Mouse (Mus musculus) neural tube, embryonic 11.5 days (tissue): ENCODE data around the gene Zfp787. TPM values are rescaled to one million over a fixed set of nuclear protein-coding genes. Genes with fewer than 3 reads are reported as not detected.
A peak's percentile ranks its signal among the peaks of the same experiment; 100 is the strongest.

Experiments used
- ATAC-seq: fragments of 200-750 bp; cut with Nextera tagmentation; 2 replicates; pipeline ENCODE4 v1.8.0; 2017; ENCODE audit warnings: moderate number of reproducible peaks, mild to moderate bottlenecking, moderate TSS enrichment, moderate library complexity; ENCODE audit not compliant: insufficient read depth, low FRiP score, low TSS enrichment
- DNase-seq: peaks from one replicate; pipeline ENCODE4 v3.0.0-alpha.2; 2015; ENCODE audit warnings: low spot score
- H3K27ac ChIP-seq: fragments of 300-500 bp; sonication (generic); 2 replicates; pipeline ENCODE4 v1.5.1; 2014; ENCODE audit warnings: low read depth, mild to moderate bottlenecking, low read length
- H3K27me3 ChIP-seq: fragments of 300-500 bp; sonication (generic); 2 replicates; pipeline ENCODE4 v1.6.1; 2014; ENCODE audit warnings: mild to moderate bottlenecking, low read length, mixed read lengths; ENCODE audit not compliant: control insufficient read depth, insufficient read depth
- H3K36me3 ChIP-seq: fragments of 300-500 bp; sonication (generic); 2 replicates; pipeline ENCODE4 v1.6.1; 2014; ENCODE audit warnings: mild to moderate bottlenecking, low read length, moderate library complexity, mixed read lengths; ENCODE audit not compliant: control insufficient read depth, insufficient read depth
- H3K4me1 ChIP-seq: fragments of 300-500 bp; sonication (generic); 2 replicates; pipeline ENCODE4 v1.6.1; 2014; ENCODE audit warnings: low read length, mixed read lengths; ENCODE audit not compliant: control insufficient read depth, insufficient read depth
- H3K4me2 ChIP-seq: fragments of 300-500 bp; sonication (generic); 2 replicates; pipeline ENCODE4 v1.6.1; 2014; ENCODE audit warnings: low read depth, mild to moderate bottlenecking, moderate library complexity
- H3K4me3 ChIP-seq: fragments of 300-500 bp; sonication (generic); 2 replicates; pipeline ENCODE4 v1.5.1; 2014; ENCODE audit warnings: low read depth, low read length
- H3K9ac ChIP-seq: fragments of 300-500 bp; sonication (generic); 2 replicates; pipeline ENCODE4 v1.6.1; 2014; ENCODE audit warnings: mild to moderate bottlenecking, low read length
- H3K9me3 ChIP-seq: fragments of 300-500 bp; sonication (generic); 2 replicates; pipeline ENCODE4 v1.6.1; 2016; ENCODE audit warnings: low read length; ENCODE audit not compliant: control insufficient read depth
- WGBS: fragments of 180-500 bp; shearing (Covaris S2); extraction: QIAGEN DNeasy Blood & Tissue Kit; methylation state at CpG from one replicate; pipeline ENCODE4 v1.1.7; 2014; 5-methylcytosine and 5-hydroxymethylcytosine counted together
- polyA plus RNA-seq: library from polyadenylated mRNA; unstranded; fragments of >200 nt; fragmentation: Nextera tagmentation; extraction: Ambion mirVana; gene quantifications from 2 replicates; pipeline ENCODE4 v1.2.1, GENCODE M21; 2014

The Zfp787 gene
- 12.5 and 12.9 TPM in 2 replicates for polyA plus RNA-seq

- WGBS = 0% methylated on average over 51 of the region's 54 CpGs
- DNase-seq = peak; percentile 98
- peak within 1 kb of the TSS; percentile 89 for H3K4me2 ChIP-seq
- H3K9me3 ChIP-seq = no peaks in the 10 kb centered on the region
- peak within 1 kb of the TSS; percentile 80 for H3K4me3 ChIP-seq
- no peaks in the 10 kb centered on the region for H3K36me3 ChIP-seq
- no peaks in the 10 kb centered on the region for H3K27me3 ChIP-seq
- H3K4me1 ChIP-seq = peaks cover 8% of the 10 kb centered on the region; the same call in 1 of the 2 replicates
- H3K9ac ChIP-seq = peak within 1 kb of the TSS; percentile 83
- peak within 1 kb of the TSS; percentile 87 for H3K27ac ChIP-seq
- ATAC-seq = peak; percentile 96
Measured at GRCm38 (mm10) chr7:6155901-6156411, at the start of gene Zfp787. Gene Zfp787, minus strand, starts transcription at chr7:6155997.

- no peak for ATAC-seq
- DNase-seq = no peak
- Histone ChIP-seq H3K9me3 (no peaks in the 10 kb centered on the region), H3K9ac (no peak overlapping the region), H3K4me2 (no peak overlapping the region), H3K4me3 (no peak overlapping the region), H3K36me3 (no peaks in the 10 kb centered on the region), H3K27ac (no peak overlapping the region), H3K4me1 (no peaks in the 10 kb centered on the region), H3K27me3 (no peaks in the 10 kb centered on the region)
- 81% methylated on average over 3 of the region's 3 CpGs for WGBS
Measured at GRCm38 (mm10) chr7:6204200-6204599, 48.4 kb upstream of the Zfp787 start.

- 75% methylated on average over 3 of the region's 3 CpGs for WGBS
- Histone ChIP-seq H3K36me3 (no peaks in the 10 kb centered on the region), H3K27me3 (no peaks in the 10 kb centered on the region)
Measured at GRCm38 (mm10) chr7:6196790-6197189, 41.0 kb upstream of the Zfp787 start, which contains the start of gene Galp. Gene Galp, plus strand, starts transcription at chr7:6197090.

GRCm38 (mm10) chr7:6195777-6196176, 40.0 kb upstream of the Zfp787 start:
- Histone ChIP-seq H3K4me1 (no peaks in the 10 kb centered on the region), H3K27me3 (no peaks in the 10 kb centered on the region), H3K4me3 (no peak overlapping the region), H3K36me3 (no peaks in the 10 kb centered on the region), H3K27ac (no peak overlapping the region), H3K9ac (no peak overlapping the region), H3K4me2 (no peak overlapping the region), H3K9me3 (no peaks in the 10 kb centered on the region)
- WGBS = 38% methylated on average over 2 of the region's 2 CpGs
- ATAC-seq (no peak), DNase-seq (no peak)

More at GRCm38 (mm10) chr7:6196790-6197189, 41.0 kb upstream of the Zfp787 start, which contains the start of gene Galp:
- ATAC-seq = no peak
- H3K9me3 ChIP-seq = no peaks in the 10 kb centered on the region
- no peak within 1 kb of the TSS for H3K4me2 ChIP-seq
- DNase-seq = no peak
- H3K4me1 ChIP-seq = no peaks in the 10 kb centered on the region
- H3K9ac ChIP-seq = no peak within 1 kb of the TSS
- no peak within 1 kb of the TSS for H3K4me3 ChIP-seq
- no peak within 1 kb of the TSS for H3K27ac ChIP-seq

- ATAC-seq = peak; percentile 79
- no peak overlapping the region for H3K9ac ChIP-seq
- no peaks in the 10 kb centered on the region for H3K27me3 ChIP-seq
- H3K27ac ChIP-seq = no peak overlapping the region
- no peaks in the 10 kb centered on the region for H3K9me3 ChIP-seq
- 29% methylated on average over 5 of the region's 5 CpGs for WGBS
- no peak overlapping the region for H3K4me3 ChIP-seq
- no peak overlapping the region for H3K4me2 ChIP-seq
- no peaks in the 10 kb centered on the region for H3K4me1 ChIP-seq
- H3K36me3 ChIP-seq = peaks cover 6% of the 10 kb centered on the region
- DNase-seq = peak; percentile 66
Measured at GRCm38 (mm10) chr7:6194129-6194528, 38.3 kb upstream of the Zfp787 start.

- no peaks in the 10 kb centered on the region for H3K9me3 ChIP-seq
- H3K27ac ChIP-seq = no peak overlapping the region
- 40% methylated on average over 3 of the region's 3 CpGs for WGBS
- H3K4me1 ChIP-seq = no peaks in the 10 kb centered on the region
- ATAC-seq (no peak), DNase-seq (peak; percentile 74)
- H3K27me3 ChIP-seq = no peaks in the 10 kb centered on the region
- no peak overlapping the region for H3K4me2 ChIP-seq
- H3K4me3 ChIP-seq = no peak overlapping the region
- peaks cover 7% of the 10 kb centered on the region for H3K36me3 ChIP-seq
- H3K9ac ChIP-seq = no peak overlapping the region
Measured at GRCm38 (mm10) chr7:6191376-6191775, 35.6 kb upstream of the Zfp787 start.

GRCm38 (mm10) chr7:6189542-6189941, 33.7 kb upstream of the Zfp787 start:
- DNase-seq (no peak), ATAC-seq (no peak)
- WGBS = 45% methylated on average over 45 of the region's 45 CpGs
- Histone ChIP-seq H3K27ac (no peak overlapping the region), H3K27me3 (no peaks in the 10 kb centered on the region), H3K9me3 (no peaks in the 10 kb centered on the region; the same call in 1 of the 2 replicates), H3K9ac (no peak overlapping the region), H3K4me1 (no peaks in the 10 kb centered on the region), H3K36me3 (peaks cover 14% of the 10 kb centered on the region), H3K4me3 (no peak overlapping the region), H3K4me2 (no peak overlapping the region)

- ATAC-seq (no peak), DNase-seq (no peak)
- Histone ChIP-seq H3K4me1 (no peaks in the 10 kb centered on the region), H3K27me3 (no peaks in the 10 kb centered on the region), H3K36me3 (peaks cover 18% of the 10 kb centered on the region), H3K4me2 (no peak overlapping the region), H3K9me3 (no peaks in the 10 kb centered on the region; the same call in 1 of the 2 replicates), H3K9ac (no peak overlapping the region), H3K27ac (no peak overlapping the region), H3K4me3 (no peak overlapping the region)
- WGBS = 86% methylated on average over 2 of the region's 2 CpGs
Measured at GRCm38 (mm10) chr7:6186756-6187155, 31.0 kb upstream of the Zfp787 start.

GRCm38 (mm10) chr7:6186176-6186575, 30.4 kb upstream of the Zfp787 start:
- peaks cover 18% of the 10 kb centered on the region for H3K36me3 ChIP-seq
- no peak for ATAC-seq

More at GRCm38 (mm10) chr7:6186176-6186575, 30.4 kb upstream of the Zfp787 start:
- H3K4me2 ChIP-seq = no peak overlapping the region
- H3K4me3 ChIP-seq = no peak overlapping the region
- no peaks in the 10 kb centered on the region for H3K4me1 ChIP-seq
- H3K9ac ChIP-seq = no peak overlapping the region
- 100% methylated on average over 2 of the region's 2 CpGs for WGBS
- DNase-seq = no peak
- no peaks in the 10 kb centered on the region for H3K27me3 ChIP-seq
- no peaks in the 10 kb centered on the region; the same call in 1 of the 2 replicates for H3K9me3 ChIP-seq
- H3K27ac ChIP-seq = no peak overlapping the region
